Mouse (Mus musculus) intestine, embryonic 15.5 days (tissue): ENCODE measurements around the gene Olfr1441. TPM values are rescaled to one million over a fixed set of nuclear protein-coding genes. Genes with fewer than 3 reads are reported as not detected.

ENCODE experiments used
- ATAC-seq: fragments of 200-750 bp; cut with Nextera tagmentation; 2 replicates; pipeline ENCODE4 v1.8.0; 2017; ENCODE audit warnings: moderate TSS enrichment, moderate library complexity
- H3K27ac ChIP-seq: fragments of 300-500 bp; sonication (generic); 2 replicates; pipeline ENCODE4 v1.5.1; 2015; ENCODE audit warnings: mild to moderate bottlenecking, inconsistent platforms
- H3K27me3 ChIP-seq: fragments of 300-500 bp; sonication (generic); replicated peaks from 2 replicates; pipeline ENCODE4 v1.6.1; 2015; ENCODE audit warnings: inconsistent platforms
- H3K36me3 ChIP-seq: fragments of 300-500 bp; sonication (generic); 2 replicates; pipeline ENCODE4 v1.6.1; 2015; ENCODE audit warnings: inconsistent platforms
- H3K4me1 ChIP-seq: fragments of 300-500 bp; sonication (generic); replicated peaks from 2 replicates; pipeline ENCODE4 v1.6.1; 2015; ENCODE audit warnings: inconsistent platforms
- H3K4me2 ChIP-seq: fragments of 300-500 bp; sonication (generic); replicated peaks from 2 replicates; pipeline ENCODE4 v1.6.1; 2015; ENCODE audit warnings: mild to moderate bottlenecking, inconsistent platforms
- H3K4me3 ChIP-seq: fragments of 300-500 bp; sonication (generic); replicated peaks from 2 replicates; pipeline ENCODE4 v1.5.1; 2015; ENCODE audit warnings: inconsistent platforms
- H3K9ac ChIP-seq: fragments of 300-500 bp; sonication (generic); 2 replicates; pipeline ENCODE4 v1.6.1; 2015; ENCODE audit warnings: inconsistent platforms
- H3K9me3 ChIP-seq: fragments of 300-500 bp; sonication (generic); 2 replicates; pipeline ENCODE4 v1.6.1; 2016; ENCODE audit warnings: inconsistent platforms
- WGBS: fragments of 180-500 bp; shearing (Covaris S2); methylation state at CpG from one replicate; pipeline ENCODE4 v1.1.7; 2015; 5-methylcytosine and 5-hydroxymethylcytosine counted together
- polyA plus RNA-seq: library from polyadenylated mRNA; unstranded; fragments of >200 nt; fragmentation: Nextera tagmentation; extraction: Ambion mirVana; gene quantifications from 2 replicates; pipeline ENCODE4 v1.2.1, GENCODE M21; 2015

Olfr1441 gene
- not detected in 2 replicates for polyA plus RNA-seq

DNA sequence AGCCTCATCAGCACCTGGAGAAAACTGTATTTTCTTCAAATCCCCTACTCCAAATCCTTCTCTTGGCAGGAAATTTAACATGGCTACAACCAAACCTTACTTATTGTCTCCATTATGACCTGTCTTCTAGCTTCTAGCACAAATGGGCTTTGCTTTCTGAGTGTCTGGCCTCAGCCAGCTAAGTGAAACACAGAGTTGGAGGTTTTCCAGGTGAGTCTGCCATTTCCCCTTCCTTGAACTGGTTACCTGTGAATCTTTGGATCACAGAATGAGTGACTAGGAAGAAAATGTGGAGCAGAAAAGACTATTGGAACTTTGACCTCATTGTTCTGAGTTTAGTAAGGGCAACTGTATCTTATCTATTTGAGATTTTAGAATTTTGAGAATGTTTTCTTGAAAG, at the start of gene Olfr1441:
TSS of gene Olfr1441 (plus strand) at position 73 of the 400 bp plus-strand sequence.
- no peaks in the 10 kb centered on the region for H3K36me3 ChIP-seq
- no peaks in the 10 kb centered on the region for H3K9me3 ChIP-seq
- H3K9ac ChIP-seq: no peak within 1 kb of the TSS
- no peak within 1 kb of the TSS for H3K4me3 ChIP-seq
- no peak within 1 kb of the TSS for H3K27ac ChIP-seq
- ATAC-seq: no peak
- no peaks in the 10 kb centered on the region for H3K27me3 ChIP-seq
- no peak within 1 kb of the TSS for H3K4me2 ChIP-seq
- H3K4me1 ChIP-seq: no peaks in the 10 kb centered on the region

DNA sequence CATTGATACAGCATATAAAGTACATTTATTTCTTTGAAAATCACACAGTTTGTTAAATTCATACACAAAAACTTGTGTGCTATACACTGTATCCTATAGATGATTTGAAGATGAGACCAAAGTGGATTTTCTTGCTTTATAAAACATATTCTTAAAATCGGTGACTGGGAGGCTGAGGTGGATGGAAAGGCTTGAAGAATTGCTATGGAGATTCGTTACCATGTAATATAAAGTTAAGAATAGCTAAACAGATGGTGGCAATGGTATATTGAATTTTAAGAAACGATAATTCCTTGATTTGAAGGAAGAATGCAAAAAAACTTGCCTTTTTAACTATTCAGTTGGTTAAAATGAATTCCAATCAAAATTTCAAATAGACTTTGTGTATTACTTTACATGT, 44.2 kb upstream of the Olfr1441 start:
- Histone ChIP-seq H3K4me1 (no peaks in the 10 kb centered on the region), H3K4me2 (no peak overlapping the region), H3K4me3 (no peak overlapping the region), H3K27me3 (no peaks in the 10 kb centered on the region), H3K36me3 (no peaks in the 10 kb centered on the region), H3K9ac (no peak overlapping the region), H3K9me3 (no peaks in the 10 kb centered on the region), H3K27ac (no peak overlapping the region)
- ATAC-seq: no peak
- 82% methylated on average over 3 of the region's 3 CpGs for WGBS

DNA sequence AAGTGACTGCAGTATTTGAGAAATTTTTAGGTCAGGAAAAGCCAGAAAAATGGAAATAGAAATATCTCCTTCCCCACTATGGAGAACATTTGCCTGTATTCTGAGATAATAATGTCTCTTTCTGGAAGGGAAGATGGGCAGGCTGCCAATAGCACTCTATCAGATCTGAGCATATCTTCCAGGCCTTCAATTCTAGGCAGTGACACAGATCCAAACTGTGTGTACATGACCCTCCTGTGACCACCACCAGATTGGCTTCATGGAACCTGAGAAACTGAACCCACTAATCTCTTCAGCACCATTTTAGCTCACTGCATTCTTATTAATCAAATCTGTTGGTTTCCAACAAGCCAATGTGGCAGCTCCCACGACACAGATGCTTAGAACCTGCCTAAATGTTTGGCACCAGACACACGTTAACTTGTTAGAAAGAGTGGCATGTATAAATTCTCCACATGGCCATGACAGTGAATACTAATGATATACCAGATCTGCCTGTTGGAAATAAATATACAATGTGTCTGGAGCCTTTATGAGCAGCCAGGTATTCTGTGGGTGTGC, 42.7 kb upstream of the Olfr1441 start:
- H3K4me3 ChIP-seq: no peak overlapping the region
- ATAC-seq: no peak
- no peak overlapping the region for H3K27ac ChIP-seq
- no peaks in the 10 kb centered on the region for H3K4me1 ChIP-seq
- no peak overlapping the region for H3K9ac ChIP-seq
- H3K27me3 ChIP-seq: no peaks in the 10 kb centered on the region
- H3K9me3 ChIP-seq: no peaks in the 10 kb centered on the region
- H3K4me2 ChIP-seq: no peak overlapping the region
- no peaks in the 10 kb centered on the region for H3K36me3 ChIP-seq
- WGBS: 48% methylated on average over 2 of the region's 2 CpGs

DNA sequence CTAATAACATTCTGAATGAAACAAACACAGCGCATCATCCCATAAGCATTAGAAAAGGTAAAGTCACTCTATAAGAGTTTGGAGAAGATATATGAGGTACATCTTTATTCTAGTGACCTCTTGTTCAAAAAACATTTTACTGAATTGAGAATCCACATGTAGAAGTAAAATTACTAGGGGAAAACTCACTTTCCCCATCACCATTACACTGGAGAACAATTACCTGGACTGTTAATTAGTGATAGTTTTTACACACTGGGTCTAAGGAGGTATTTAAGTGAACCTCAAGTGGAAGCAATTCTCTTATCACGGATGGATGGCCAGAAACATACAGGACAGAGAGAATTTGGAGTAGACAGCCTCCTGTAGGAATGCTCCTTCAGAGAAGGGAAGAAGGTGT, 30.3 kb upstream of the Olfr1441 start, which contains the start of gene Olfr1440:
TSS of gene Olfr1440 (plus strand) at position 301 of the 400 bp plus-strand sequence.
- H3K27ac ChIP-seq: no peak within 1 kb of the TSS
- H3K4me1 ChIP-seq: no peaks in the 10 kb centered on the region
- H3K9ac ChIP-seq: no peak within 1 kb of the TSS
- H3K27me3 ChIP-seq: no peaks in the 10 kb centered on the region
- no peaks in the 10 kb centered on the region for H3K36me3 ChIP-seq
- no peak within 1 kb of the TSS for H3K4me2 ChIP-seq
- H3K4me3 ChIP-seq: no peak within 1 kb of the TSS
- 78% methylated on average over 2 of the region's 2 CpGs for WGBS
- ATAC-seq: no peak
- H3K9me3 ChIP-seq: no peaks in the 10 kb centered on the region

DNA sequence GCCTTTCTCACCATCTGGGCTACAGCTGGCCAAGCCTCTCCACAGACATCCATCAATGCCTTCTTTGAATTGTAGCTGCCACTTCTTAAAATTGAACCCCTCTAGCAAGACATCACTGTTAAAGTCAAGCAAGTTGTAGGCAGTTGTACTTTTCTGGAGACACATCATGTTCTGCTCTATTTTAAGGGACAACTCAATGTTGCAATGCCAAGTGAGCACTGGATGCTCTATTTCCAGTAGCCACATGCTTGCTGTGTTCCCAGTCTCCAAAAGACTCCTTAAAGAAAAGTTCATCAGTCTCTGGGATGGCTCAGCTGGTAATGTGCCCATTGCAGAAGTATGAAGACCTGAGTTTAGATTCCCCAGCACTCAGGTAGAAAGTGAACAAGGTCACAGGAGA, 3.5 kb upstream of the Olfr1441 start:
- no peak for ATAC-seq
- Histone ChIP-seq H3K4me1 (no peaks in the 10 kb centered on the region), H3K27ac (no peak overlapping the region)

DNA sequence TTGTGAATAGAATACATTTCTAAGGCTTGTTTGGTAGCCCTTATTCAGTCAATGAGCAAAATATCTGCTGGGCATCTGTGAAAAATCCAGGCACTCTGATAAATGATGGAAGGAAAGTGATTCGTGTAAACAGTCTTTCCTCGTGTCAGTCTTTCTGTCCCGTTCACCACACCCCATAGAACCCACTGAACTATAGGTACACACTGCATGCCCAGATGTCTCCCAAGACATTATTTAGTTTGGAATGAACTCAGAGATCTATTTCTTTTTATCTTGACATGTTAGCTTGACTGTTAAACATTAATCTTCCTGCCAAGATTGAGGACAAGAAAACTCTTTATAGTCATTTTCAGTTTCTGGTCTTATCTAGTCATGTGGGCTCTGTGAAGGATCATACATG, 1.1 kb downstream of the Olfr1441 start:
- peak; percentile 58; the same call in 1 of the 2 replicates for ATAC-seq
- no peak overlapping the region for H3K4me2 ChIP-seq
- no peaks in the 10 kb centered on the region for H3K9me3 ChIP-seq

More for the DNA sequence above, 3.5 kb upstream of the Olfr1441 start:
- H3K36me3 ChIP-seq: no peaks in the 10 kb centered on the region
- no peaks in the 10 kb centered on the region for H3K27me3 ChIP-seq
- H3K9ac ChIP-seq: no peak overlapping the region
- H3K9me3 ChIP-seq: no peaks in the 10 kb centered on the region
- H3K4me3 ChIP-seq: no peak overlapping the region
- H3K4me2 ChIP-seq: no peak overlapping the region

DNA sequence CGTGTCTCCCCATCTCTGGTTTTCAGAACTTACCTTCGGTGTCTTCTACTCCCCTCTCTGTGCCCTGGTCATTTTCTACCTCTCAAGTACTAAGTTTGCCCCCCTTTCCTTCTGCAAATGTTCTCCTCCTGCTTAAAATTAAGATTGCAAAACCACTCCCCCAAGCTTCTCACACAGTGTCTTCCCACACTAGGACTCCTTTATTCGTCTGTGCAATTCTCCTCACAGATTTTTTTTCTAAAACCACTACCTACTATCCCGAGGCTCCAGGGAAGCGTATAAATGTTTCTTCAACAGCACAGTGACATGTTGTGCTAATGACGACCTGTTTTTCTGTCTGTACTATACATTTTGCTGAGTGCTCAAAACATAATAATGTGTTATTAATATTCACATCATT, 3.3 kb downstream of the Olfr1441 start:
- 69% methylated on average over 6 of the region's 6 CpGs for WGBS
- Histone ChIP-seq H3K4me1 (no peaks in the 10 kb centered on the region), H3K4me2 (no peak overlapping the region), H3K27ac (no peak overlapping the region), H3K27me3 (no peaks in the 10 kb centered on the region), H3K36me3 (no peaks in the 10 kb centered on the region), H3K9me3 (no peaks in the 10 kb centered on the region), H3K4me3 (no peak overlapping the region), H3K9ac (no peak overlapping the region)
- ATAC-seq: no peak

More for the DNA sequence above, 1.1 kb downstream of the Olfr1441 start:
- no peaks in the 10 kb centered on the region for H3K27me3 ChIP-seq
- no peak overlapping the region for H3K4me3 ChIP-seq
- no peak overlapping the region for H3K9ac ChIP-seq
- 26% methylated on average over 3 of the region's 3 CpGs for WGBS
- no peak overlapping the region for H3K27ac ChIP-seq
- H3K36me3 ChIP-seq: no peaks in the 10 kb centered on the region
- no peaks in the 10 kb centered on the region for H3K4me1 ChIP-seq

DNA sequence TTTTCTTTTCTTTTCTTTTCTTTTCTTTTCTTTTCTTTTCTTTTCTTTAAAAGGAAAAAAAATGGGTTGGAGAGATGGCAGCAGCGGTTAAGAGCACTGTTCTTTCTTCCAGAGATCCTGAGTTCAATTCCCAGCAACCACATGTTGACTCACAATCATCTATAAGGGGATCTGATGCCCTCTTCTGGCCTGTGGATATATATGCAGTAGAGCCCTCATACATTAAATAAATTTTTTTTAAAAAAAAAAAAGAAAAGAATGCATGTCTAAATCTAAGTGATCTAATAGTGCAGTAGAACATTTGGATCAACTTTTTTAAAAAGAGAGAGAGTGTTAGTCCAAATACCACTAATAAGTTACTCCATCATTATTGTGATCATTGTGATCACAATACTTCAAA, 4.4 kb downstream of the Olfr1441 start:
- Histone ChIP-seq H3K27ac (no peak overlapping the region), H3K4me1 (no peaks in the 10 kb centered on the region), H3K9ac (no peak overlapping the region), H3K27me3 (no peaks in the 10 kb centered on the region), H3K4me2 (no peak overlapping the region), H3K9me3 (no peaks in the 10 kb centered on the region), H3K4me3 (no peak overlapping the region), H3K36me3 (no peaks in the 10 kb centered on the region)
- no peak for ATAC-seq
- 84% methylated on average over 1 of the region's 1 CpGs for WGBS

DNA sequence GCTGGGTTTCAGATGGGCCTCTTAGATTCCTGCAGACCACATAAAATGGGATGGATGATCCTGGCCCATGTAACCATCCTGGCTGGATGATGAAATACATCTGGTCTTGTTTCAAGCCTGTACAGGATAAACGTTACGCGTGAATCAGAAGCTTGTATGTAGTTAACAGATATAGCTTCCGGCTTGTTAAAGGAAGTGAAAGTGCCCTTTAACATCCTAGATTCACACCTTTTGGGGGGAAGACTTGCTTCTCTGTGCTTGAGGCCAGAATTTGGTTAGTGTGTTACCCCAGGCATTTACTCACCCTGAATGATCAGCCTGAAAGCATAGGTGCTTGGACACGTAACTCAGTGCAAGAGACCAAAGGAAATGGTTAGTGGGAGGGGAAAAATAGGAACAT, 9.9 kb downstream of the Olfr1441 start:
- no peaks in the 10 kb centered on the region for H3K36me3 ChIP-seq
- no peaks in the 10 kb centered on the region for H3K9me3 ChIP-seq
- no peak overlapping the region for H3K9ac ChIP-seq
- H3K4me2 ChIP-seq: no peak overlapping the region
- H3K4me3 ChIP-seq: no peak overlapping the region
- no peak for ATAC-seq
- H3K27me3 ChIP-seq: no peaks in the 10 kb centered on the region
- H3K27ac ChIP-seq: no peak overlapping the region
- H3K4me1 ChIP-seq: no peaks in the 10 kb centered on the region
- WGBS: 73% methylated on average over 5 of the region's 5 CpGs

DNA sequence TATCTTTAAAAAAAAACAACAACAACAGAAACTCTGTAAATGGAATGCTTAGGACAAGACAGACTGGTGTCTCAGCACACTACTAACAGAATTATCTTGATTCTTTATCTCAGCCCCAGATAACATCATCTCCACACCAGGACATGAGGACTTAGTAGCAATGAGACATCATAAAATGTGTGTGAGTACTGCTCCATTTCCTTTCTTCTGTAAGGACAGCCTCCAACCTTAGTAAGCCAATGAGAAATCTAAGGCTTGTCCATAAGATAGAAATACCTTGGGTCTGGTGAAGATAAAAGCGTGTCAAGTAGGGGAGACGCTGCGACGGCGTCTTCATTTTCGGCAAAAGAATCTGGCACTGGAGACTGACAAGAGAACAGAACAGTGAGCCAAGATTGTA, 10.4 kb downstream of the Olfr1441 start, which contains the start of gene Pfpl:
TSS of gene Pfpl (plus strand) at position 301 of the 400 bp plus-strand sequence.
- Histone ChIP-seq H3K27me3 (no peaks in the 10 kb centered on the region), H3K36me3 (no peaks in the 10 kb centered on the region), H3K27ac (no peak within 1 kb of the TSS), H3K9ac (no peak within 1 kb of the TSS), H3K4me3 (no peak within 1 kb of the TSS), H3K4me1 (no peaks in the 10 kb centered on the region), H3K4me2 (no peak within 1 kb of the TSS), H3K9me3 (no peaks in the 10 kb centered on the region)
- no peak for ATAC-seq
- 96% methylated on average over 6 of the region's 6 CpGs for WGBS

DNA sequence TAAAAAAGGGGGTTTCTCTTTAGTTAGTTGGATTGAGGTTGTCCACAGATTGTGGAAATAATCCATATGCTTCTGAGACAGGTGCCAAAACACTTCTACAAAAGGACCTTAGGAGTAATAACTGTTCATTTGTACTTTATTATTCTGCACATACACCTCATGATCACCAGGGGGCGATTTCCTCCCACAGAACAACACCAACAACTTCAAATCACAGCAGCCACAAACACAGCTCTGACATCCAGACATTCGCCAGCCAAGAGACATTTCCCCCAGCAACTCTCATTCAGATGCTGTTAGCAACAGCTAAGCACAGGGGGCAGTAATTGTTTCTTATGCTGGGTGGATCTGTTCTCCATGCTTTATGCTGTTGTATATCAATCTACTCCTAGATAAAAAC, 15.8 kb downstream of the Olfr1441 start:
- peak; percentile 34; the same call in 1 of the 2 replicates for ATAC-seq
- H3K4me2 ChIP-seq: no peak overlapping the region
- H3K27me3 ChIP-seq: no peaks in the 10 kb centered on the region

DNA sequence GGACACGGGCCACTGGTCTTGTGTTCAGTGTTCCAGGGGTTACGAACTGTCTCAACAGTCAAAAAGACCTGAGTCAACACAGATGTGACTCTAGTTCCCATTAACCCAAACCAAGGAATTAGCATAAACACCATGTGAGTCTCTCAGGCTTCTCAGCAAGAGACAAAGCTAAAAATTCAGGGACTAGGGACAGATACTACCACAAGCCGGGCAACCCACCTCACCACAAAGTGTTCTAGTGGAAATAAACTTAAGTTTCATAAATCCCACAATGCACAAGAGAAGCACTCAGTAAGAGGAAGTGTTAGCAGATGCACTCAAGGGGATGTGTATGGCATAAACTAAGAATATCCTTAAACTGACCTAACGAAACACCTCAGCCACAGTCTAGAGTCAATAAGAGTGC, 17.8 kb downstream of the Olfr1441 start:
- H3K4me1 ChIP-seq: no peaks in the 10 kb centered on the region
- H3K27ac ChIP-seq: no peak overlapping the region
- 83% methylated on average over 4 of the region's 4 CpGs for WGBS

More for the DNA sequence above, 15.8 kb downstream of the Olfr1441 start:
- no peaks in the 10 kb centered on the region for H3K36me3 ChIP-seq
- WGBS: 14% methylated on average over 2 of the region's 2 CpGs
- H3K27ac ChIP-seq: no peak overlapping the region
- no peak overlapping the region for H3K9ac ChIP-seq
- no peak overlapping the region for H3K4me3 ChIP-seq
- H3K9me3 ChIP-seq: no peaks in the 10 kb centered on the region
- no peaks in the 10 kb centered on the region for H3K4me1 ChIP-seq

DNA sequence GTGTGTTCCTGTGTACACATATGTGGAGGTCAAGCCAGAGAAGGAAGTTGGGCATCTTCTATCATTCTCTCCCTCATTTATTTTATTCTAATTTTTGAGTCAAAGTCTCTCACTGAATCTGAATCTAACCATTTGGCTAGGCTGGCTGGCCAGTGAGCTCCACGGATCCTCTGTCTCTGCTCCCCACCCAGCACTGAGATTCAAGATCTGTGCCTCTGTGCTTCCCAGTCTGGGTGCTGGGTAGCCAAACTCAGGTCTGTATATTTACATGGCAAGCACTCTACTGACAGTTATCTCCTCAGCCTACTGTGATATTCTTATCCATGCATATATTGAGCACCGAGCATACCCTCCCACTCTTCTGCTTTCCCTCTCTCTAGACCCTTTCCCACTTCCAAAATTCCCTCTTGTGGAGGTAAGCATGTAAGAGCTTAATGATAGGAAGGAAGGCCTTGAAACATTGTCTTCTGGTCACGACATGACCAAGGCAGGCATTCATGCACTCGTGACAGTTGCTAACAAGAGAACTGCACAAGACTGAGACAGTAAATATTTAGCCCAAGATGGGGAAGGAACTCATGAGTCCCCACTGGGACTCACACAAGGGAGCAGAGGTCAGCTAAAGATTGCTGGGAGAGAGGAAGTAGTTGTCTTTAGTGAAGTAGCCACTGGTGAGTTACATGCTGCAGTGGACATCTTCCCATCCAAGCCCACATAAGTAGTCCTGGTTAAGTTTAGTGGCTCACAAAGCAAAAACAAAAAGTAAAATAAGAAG, 18.7 kb downstream of the Olfr1441 start:
- H3K4me3 ChIP-seq: no peak overlapping the region
- H3K27me3 ChIP-seq: no peaks in the 10 kb centered on the region
- 79% methylated on average over 4 of the region's 4 CpGs for WGBS
- no peak overlapping the region for H3K27ac ChIP-seq
- no peak for ATAC-seq
- H3K4me2 ChIP-seq: no peak overlapping the region
- H3K9ac ChIP-seq: no peak overlapping the region
- peaks cover 4% of the 10 kb centered on the region; the same call in 1 of the 2 replicates for H3K4me1 ChIP-seq
- no peaks in the 10 kb centered on the region for H3K36me3 ChIP-seq
- H3K9me3 ChIP-seq: no peaks in the 10 kb centered on the region

More for the DNA sequence above, 17.8 kb downstream of the Olfr1441 start:
- no peak overlapping the region for H3K4me3 ChIP-seq
- no peaks in the 10 kb centered on the region for H3K27me3 ChIP-seq
- H3K36me3 ChIP-seq: no peaks in the 10 kb centered on the region
- H3K4me2 ChIP-seq: no peak overlapping the region
- ATAC-seq: no peak
- H3K9me3 ChIP-seq: no peaks in the 10 kb centered on the region
- H3K9ac ChIP-seq: no peak overlapping the region
